Mouse (Mus musculus) gonadal fat pad, adult 2 months (tissue): ENCODE results near the gene Clstn2. TPM values are rescaled to one million over a fixed set of nuclear protein-coding genes. Genes with fewer than 3 reads are reported as not detected.

Experiments used
- DNase-seq: peaks from one replicate; pipeline ENCODE4 v3.0.0-alpha.2; 2012; ENCODE audit warnings: low read depth
- polyA plus RNA-seq: library from polyadenylated mRNA; depleted of rRNA; stranded (reverse); fragments of >200 nt; gene quantifications from 2 replicates; pipeline ENCODE4 v1.2.3, GENCODE M21; 2012; rRNA removed

Gene Clstn2
- 2.4 and 3.4 TPM in 2 replicates for polyA plus RNA-seq

DNA sequence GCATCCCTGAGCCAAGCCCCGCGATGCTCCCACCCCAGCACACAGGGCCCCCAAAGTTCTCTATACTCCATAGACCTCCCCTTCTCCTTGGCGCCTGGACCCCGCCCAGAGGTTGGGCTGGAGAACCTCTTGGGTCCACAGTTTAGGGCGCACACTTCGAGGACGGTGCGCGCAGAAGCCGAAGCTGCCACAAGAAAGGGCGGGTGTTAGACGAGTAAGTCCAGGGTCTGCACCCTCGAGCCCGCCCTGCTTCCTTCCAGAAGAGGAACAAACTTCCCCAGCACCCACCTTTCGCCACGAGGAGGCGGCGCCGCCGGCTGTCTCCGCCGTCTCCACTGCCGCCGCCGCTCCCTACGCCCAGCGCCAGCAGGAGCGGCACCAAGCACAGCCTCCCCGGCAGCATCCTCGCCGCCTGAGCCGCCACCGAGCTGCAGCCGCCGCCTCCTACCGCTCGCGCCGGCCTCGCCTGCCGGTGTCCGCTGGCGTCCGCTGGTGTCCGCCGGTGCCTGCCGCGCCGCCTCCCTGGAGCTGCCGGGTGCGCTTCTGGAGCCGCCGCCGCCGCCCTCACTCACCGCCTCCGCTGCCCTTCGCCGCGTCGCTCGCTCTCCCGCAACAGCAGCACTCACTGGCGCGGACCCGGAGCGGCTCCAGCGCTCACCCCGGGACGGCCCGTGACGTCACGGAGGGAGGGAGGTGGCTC is at the start of gene Clstn2:
Gene Clstn2, minus strand, starts transcription at position 609 of the 700 bp plus-strand sequence.
- no peak for DNase-seq

GRCm38 (mm10) chr9:98067767-98068166 is 34.8 kb upstream of the Clstn2 start:
- DNase-seq: no peak

GRCm38 (mm10) chr9:98061646-98062045 is 28.7 kb upstream of the Clstn2 start:
- DNase-seq: no peak

- DNase-seq: no peak
Measured at GRCm38 (mm10) chr9:98057291-98057690, 24.3 kb upstream of the Clstn2 start.

- no peak for DNase-seq
Measured at GRCm38 (mm10) chr9:98051343-98051742, 18.4 kb upstream of the Clstn2 start.

DNA sequence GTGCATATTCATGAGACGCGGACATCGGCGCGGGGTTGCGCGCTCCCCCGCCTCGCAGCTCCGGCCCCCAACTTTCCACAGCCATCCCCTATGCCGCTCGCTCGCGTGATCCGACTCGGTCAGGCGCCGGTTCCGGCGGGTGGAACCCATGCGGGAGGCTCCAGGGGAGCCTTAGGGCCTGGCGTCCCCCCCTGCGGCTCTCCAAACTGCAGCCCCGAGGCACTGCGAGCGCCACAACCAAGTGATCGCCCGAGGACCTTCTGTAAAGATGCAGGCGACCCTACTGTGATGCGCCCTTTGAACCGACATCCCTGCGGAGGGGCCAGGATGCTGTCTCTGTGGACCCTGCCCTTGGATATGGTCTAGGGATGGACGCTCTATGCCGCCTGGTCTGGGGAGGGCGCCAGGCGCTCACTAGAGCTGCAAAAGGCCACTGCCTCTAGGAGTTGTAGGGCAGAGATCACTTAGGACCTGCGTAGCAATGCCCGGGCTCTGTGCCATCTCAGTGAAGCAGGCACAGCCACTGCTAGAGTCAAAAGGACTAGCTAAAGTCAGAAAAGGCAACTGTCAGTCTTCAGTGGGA is 383 bp upstream of the Clstn2 start:
- DNase-seq: no peak

- no peak for DNase-seq
Measured at GRCm38 (mm10) chr9:98031898-98032572, 946 bp downstream of the Clstn2 start.

GRCm38 (mm10) chr9:98030715-98031114 is 2.3 kb downstream of the Clstn2 start:
- no peak for DNase-seq

GRCm38 (mm10) chr9:98025548-98025947 is 7.4 kb downstream of the Clstn2 start:
- DNase-seq: no peak

DNA sequence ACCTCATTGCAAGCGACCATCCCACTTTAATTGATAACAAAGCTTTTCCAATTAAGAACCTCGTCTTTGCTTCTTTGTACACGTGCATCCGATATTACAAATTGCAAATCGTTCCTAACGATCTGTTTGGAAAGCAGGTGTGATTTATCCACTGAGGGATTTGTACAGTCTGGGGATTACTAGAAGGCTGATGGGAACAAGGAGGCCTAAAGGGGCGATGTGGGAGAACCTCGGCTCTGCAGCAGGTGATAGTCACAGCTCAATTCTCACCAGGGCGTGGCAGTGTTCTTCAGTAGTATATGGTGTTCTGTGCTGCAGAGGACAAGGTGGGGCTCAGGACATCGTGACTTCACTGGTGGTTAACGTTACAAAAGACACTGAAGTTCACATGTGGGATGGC is 9.9 kb downstream of the Clstn2 start:
- DNase-seq: no peak

- DNase-seq: no peak
Measured at GRCm38 (mm10) chr9:98019876-98020275, 13.1 kb downstream of the Clstn2 start.

DNA sequence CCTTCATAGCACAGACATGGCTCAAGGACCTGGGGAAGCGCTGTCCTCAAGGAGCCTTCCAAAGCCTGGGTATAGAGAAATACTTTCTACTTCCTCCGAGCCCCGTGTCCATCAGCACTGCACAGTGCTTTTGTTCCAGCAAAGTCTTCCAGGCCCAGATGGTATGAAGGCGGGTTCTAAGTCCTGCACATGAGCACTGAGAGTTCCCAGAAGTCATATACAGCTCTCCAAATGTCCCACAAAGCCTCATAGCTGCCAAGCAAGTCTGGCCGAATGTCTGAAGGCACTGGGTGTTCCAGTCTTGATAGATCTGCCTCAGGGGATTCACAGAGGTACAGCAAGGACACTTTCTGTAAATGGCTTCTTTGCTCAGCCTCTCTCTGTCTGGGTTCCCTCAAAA is 14.3 kb downstream of the Clstn2 start:
- no peak for DNase-seq

DNA sequence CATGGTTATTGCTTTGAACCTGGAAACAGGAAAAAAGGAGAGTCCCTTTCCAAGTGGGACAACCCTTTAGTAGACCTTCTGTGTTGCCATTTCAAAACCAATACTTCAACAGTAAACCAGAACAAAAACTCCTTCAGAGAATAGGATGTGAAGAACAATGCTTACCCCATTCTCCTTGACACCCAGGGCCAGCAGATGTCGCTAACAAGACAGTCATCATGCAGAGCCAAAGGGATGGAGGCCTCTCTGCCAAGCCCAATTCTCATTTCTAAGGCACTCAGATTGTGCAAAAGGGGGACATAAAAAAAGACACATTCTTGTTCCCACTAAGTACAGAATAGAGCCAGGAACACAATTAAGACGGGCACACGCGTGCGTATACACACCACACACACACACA is 16.4 kb downstream of the Clstn2 start:
- DNase-seq: no peak

- no peak for DNase-seq
Measured at GRCm38 (mm10) chr9:97996349-97996748, 36.6 kb downstream of the Clstn2 start.

- DNase-seq: no peak
Measured at GRCm38 (mm10) chr9:97995723-97996122, 37.3 kb downstream of the Clstn2 start.

GRCm38 (mm10) chr9:97992131-97992530 is 40.9 kb downstream of the Clstn2 start:
- no peak for DNase-seq

- no peak for DNase-seq
Measured at GRCm38 (mm10) chr9:97977339-97977738, 55.6 kb downstream of the Clstn2 start.

DNA sequence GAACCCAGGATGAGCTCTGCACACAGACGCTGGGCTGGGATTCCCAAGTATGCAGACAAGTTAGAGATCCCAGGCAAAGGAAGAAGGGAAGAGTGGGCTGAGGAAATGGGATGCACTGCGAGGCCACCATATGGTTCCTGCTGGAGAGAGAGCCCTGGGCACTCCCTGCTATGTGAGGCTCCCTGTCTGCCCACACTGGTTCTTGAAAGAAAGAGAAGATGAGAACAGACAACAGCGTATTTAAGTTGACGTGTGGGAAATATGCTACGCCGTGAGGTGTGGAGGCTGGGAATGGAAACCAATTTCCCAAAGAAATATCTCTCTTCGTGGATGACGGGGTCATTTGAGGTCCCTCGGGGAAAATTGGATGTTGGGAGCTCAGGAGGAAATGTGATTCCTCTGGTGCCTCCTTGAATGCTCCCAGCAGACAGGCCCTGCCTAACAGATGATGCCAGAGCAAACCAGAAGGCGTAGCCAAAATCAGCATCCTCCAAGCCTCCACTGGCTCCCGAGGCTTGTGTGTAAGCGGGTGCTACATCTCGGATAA is 58.1 kb downstream of the Clstn2 start:
- DNase-seq: no peak

- no peak for DNase-seq
Measured at GRCm38 (mm10) chr9:97966691-97967090, 66.3 kb downstream of the Clstn2 start.

DNA sequence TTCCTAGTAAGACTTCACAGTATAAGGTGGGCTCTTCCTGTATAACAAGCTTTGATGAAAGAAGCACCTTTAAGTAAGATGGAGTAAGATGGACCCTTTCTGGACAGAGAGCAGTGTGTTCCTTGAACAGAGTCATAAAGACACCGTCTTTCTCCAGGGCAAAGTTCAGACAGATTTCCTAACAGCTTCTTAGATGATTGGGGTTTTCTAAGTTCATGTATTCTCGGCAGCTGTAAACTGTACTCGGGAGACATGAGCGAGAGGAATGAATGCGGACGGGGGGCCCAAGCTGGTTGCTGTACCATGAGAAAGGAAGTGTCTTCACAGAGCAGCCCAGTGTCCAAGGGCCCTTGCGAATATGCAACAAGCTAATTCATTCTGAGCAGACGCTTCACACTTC is 75.5 kb downstream of the Clstn2 start:
- no peak for DNase-seq

DNA sequence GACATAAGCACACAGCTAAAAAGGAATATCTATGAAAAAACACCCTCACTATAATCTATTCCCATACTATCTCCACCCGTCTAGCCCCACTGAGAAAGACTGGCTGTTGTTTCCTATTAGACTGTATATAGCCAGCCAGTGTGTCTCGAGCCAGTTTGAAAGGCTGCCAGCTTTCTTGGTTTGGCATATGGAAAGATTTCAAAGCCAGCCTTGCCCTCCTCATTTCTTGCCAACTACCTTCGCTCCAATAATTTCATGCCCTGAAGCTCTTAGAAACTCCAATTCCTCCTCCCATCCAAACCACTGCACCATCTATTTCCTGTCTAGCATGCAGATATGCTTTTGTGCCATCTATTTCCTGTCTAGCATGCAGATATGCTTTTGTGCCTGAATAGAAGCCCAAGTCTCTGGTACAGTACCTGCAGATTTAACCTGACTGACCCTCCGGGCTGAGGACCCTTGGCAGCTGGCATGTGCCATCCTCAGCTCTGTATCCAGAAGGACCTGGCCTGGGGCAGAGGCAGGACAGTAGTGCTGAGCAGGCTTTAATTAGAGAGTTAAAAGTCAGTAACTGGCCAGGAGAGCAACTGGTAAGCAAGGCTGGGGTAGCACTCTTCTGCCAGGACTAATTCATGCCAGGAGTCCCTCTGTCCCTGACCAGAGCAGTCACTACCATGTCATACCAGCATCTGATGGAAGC is 76.4 kb downstream of the Clstn2 start:
- no peak for DNase-seq

GRCm38 (mm10) chr9:97953746-97954359 is 79.1 kb downstream of the Clstn2 start:
- no peak for DNase-seq
